Mouse (Mus musculus) intestine, postnatal 0 days (tissue): ENCODE data around the gene Nfkbie. TPM values are rescaled to one million over a fixed set of nuclear protein-coding genes. Genes with fewer than 3 reads are reported as not detected.

Source experiments
- ATAC-seq: fragments of 200-750 bp; cut with Nextera tagmentation; 2 replicates; pipeline ENCODE4 v1.8.0; 2017; ENCODE audit warnings: mild to moderate bottlenecking, moderate TSS enrichment, moderate library complexity
- H3K27ac ChIP-seq: fragments of 300-500 bp; sonication (generic); 2 replicates; pipeline ENCODE4 v1.5.1; 2014; ENCODE audit warnings: mild to moderate bottlenecking, low read depth, low read length, moderate library complexity
- H3K27me3 ChIP-seq: fragments of 300-500 bp; sonication (generic); replicated peaks from 2 replicates; pipeline ENCODE4 v1.6.1; 2014; ENCODE audit warnings: low read length, mixed read lengths; ENCODE audit not compliant: control insufficient read depth, insufficient read depth
- H3K36me3 ChIP-seq: fragments of 300-500 bp; sonication (generic); 2 replicates; pipeline ENCODE4 v1.6.1; 2014; ENCODE audit warnings: mild to moderate bottlenecking, moderate library complexity; ENCODE audit not compliant: control insufficient read depth, insufficient read depth
- H3K4me1 ChIP-seq: fragments of 300-500 bp; sonication (generic); replicated peaks from 2 replicates; pipeline ENCODE4 v1.6.1; 2014; ENCODE audit warnings: antibody characterized with exemption, low read length, mixed read lengths; ENCODE audit not compliant: control insufficient read depth, insufficient read depth
- H3K4me2 ChIP-seq: fragments of 300-500 bp; sonication (generic); replicated peaks from 2 replicates; pipeline ENCODE4 v1.6.1; 2014; ENCODE audit warnings: low read depth, mild to moderate bottlenecking, moderate library complexity
- H3K4me3 ChIP-seq: fragments of 300-500 bp; sonication (generic); 2 replicates; pipeline ENCODE4 v1.5.1; 2014; ENCODE audit warnings: low read depth, low read length
- H3K9ac ChIP-seq: fragments of 300-500 bp; sonication (generic); 2 replicates; pipeline ENCODE4 v1.6.1; 2014; ENCODE audit warnings: mild to moderate bottlenecking, low read depth, low read length
- H3K9me3 ChIP-seq: fragments of 300-500 bp; sonication (generic); 2 replicates; pipeline ENCODE4 v1.6.1; 2016; ENCODE audit warnings: mixed run types; ENCODE audit not compliant: control insufficient read depth
- CTCF ChIP-seq: sonication (generic); IDR thresholded peaks from 2 replicates; pipeline ENCODE4 v1.5.1; 2016; ENCODE audit warnings: low read depth, mild to moderate bottlenecking, control low read depth, antibody characterized with exemption, moderate library complexity
- WGBS: fragments of 180-500 bp; shearing (Covaris S2); extraction: QIAGEN DNeasy Blood & Tissue Kit; methylation state at CpG from one replicate; pipeline ENCODE4 v1.1.7; 2014; 5-methylcytosine and 5-hydroxymethylcytosine counted together
- polyA plus RNA-seq: library from polyadenylated mRNA; unstranded; fragments of >200 nt; fragmentation: Nextera tagmentation; extraction: Ambion mirVana; gene quantifications from 2 replicates; pipeline ENCODE4 v1.2.1, GENCODE M21; 2015

Gene Nfkbie
- 3.8 and 4.0 TPM in 2 replicates for polyA plus RNA-seq

GRCm38 (mm10) chr17:45555452-45556106 is at the start of gene Nfkbie:
Gene Nfkbie (plus strand): TSS chr17:45555703.
- Histone ChIP-seq H3K4me2 (peak within 1 kb of the TSS; percentile 94), H3K9me3 (no peaks in the 10 kb centered on the region), H3K9ac (peak within 1 kb of the TSS; percentile 62), H3K4me3 (peak within 1 kb of the TSS; percentile 65), H3K4me1 (peaks cover 3% of the 10 kb centered on the region; the same call in 1 of the 2 replicates), H3K36me3 (peaks cover 9% of the 10 kb centered on the region; the same call in 1 of the 2 replicates), H3K27ac (no peak within 1 kb of the TSS), H3K27me3 (peaks cover 16% of the 10 kb centered on the region)
- 0 out of 2 replicates have a peak, but pooled peaks have one; percentile 0 for TF ChIP-seq CTCF
- WGBS: under 1% methylated on average over 45 of the region's 45 CpGs
- peak; percentile 81 for ATAC-seq

DNA sequence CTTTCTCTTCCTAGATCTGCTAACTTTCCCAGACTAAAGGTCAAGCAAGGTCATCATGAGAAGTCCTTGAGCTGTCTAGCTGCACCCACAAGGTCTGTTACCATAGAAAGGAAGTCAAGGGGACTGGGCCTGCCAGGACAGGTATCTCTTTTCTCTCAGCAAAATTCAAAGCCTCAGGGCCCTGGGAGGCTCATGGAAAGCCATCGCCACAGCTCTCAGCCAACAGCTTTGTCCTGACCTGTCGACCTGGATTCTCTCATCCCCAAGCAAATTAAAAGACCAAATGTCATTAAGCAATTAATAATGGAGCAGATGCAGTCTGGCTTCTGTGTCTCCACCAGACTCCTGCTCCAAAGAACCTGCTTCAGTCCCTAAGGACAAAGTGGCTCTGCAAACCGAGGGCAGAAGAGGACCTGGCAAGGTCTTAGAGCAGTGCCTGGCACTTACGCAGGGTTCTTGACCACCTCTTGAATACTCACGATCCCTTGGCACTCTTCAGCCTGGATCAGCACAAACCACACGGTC is 49.5 kb upstream of the Nfkbie start:
- Histone ChIP-seq H3K9ac (no peak overlapping the region), H3K4me2 (peak overlapping the region; percentile 50; the same call in 1 of the 2 replicates)
- ATAC-seq: no peak

GRCm38 (mm10) chr17:45506700-45507189 is 48.8 kb upstream of the Nfkbie start, which contains the start of gene Aars2:
Gene Aars2 (plus strand): TSS chr17:45506841.
- Histone ChIP-seq H3K27me3 (no peaks in the 10 kb centered on the region), H3K9ac (peak within 1 kb of the TSS; percentile 56), H3K4me1 (no peaks in the 10 kb centered on the region), H3K9me3 (no peaks in the 10 kb centered on the region), H3K27ac (peak within 1 kb of the TSS; percentile 60; the same call in 1 of the 2 replicates), H3K36me3 (peaks cover 8% of the 10 kb centered on the region; the same call in 1 of the 2 replicates), H3K4me2 (peak within 1 kb of the TSS; percentile 50), H3K4me3 (peak within 1 kb of the TSS; percentile 82)
- under 1% methylated on average over 42 of the region's 42 CpGs for WGBS
- peak; percentile 94 for TF ChIP-seq CTCF
- ATAC-seq: peak; percentile 91

More for the DNA sequence above, 49.5 kb upstream of the Nfkbie start:
- Histone ChIP-seq H3K27ac (no peak overlapping the region), H3K36me3 (peaks cover 8% of the 10 kb centered on the region; the same call in 1 of the 2 replicates), H3K27me3 (no peaks in the 10 kb centered on the region), H3K9me3 (no peaks in the 10 kb centered on the region), H3K4me3 (no peak overlapping the region), H3K4me1 (no peaks in the 10 kb centered on the region)
- no peak for TF ChIP-seq CTCF
- WGBS: 74% methylated on average over 6 of the region's 6 CpGs

GRCm38 (mm10) chr17:45510871-45511270 is 44.6 kb upstream of the Nfkbie start:
- H3K4me3 ChIP-seq: no peak overlapping the region
- no peak overlapping the region for H3K27ac ChIP-seq
- TF ChIP-seq CTCF: no peak
- no peak overlapping the region for H3K9ac ChIP-seq
- ATAC-seq: no peak
- no peak overlapping the region for H3K4me2 ChIP-seq
- H3K9me3 ChIP-seq: no peaks in the 10 kb centered on the region
- H3K27me3 ChIP-seq: no peaks in the 10 kb centered on the region
- peaks cover 10% of the 10 kb centered on the region; the same call in 1 of the 2 replicates for H3K36me3 ChIP-seq
- 84% methylated on average over 4 of the region's 4 CpGs for WGBS
- no peaks in the 10 kb centered on the region for H3K4me1 ChIP-seq

- ATAC-seq: no peak
These were observed 43.7 kb upstream of the Nfkbie start for GRCm38 (mm10) chr17:45511757-45512156.

DNA sequence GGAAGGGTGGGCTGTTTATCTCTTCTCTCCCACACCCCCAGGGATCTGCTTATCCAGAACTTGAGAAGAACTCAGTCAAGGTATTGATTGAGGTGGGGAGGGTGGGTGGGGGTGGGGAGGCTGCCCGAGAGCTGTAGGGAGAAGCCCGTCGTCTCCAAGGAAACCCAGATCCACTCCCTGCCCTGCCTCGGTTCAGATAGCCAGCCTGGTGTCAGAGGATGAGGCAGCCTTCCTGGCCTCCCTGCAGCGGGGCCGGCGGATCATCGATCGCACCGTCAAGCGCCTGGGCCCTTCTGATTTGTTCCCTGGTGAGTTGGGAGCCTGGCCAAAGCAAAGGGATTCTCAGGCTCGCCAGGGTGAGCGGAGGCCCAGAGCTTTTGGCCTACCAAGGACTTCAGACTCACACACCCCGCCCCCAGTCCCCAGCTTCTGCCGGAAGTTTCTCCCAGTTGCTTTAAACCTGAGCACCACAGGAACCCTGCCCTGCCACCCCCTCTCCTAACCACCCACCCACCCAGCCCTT is 40.2 kb upstream of the Nfkbie start:
- 54% methylated on average over 15 of the region's 15 CpGs for WGBS
- Histone ChIP-seq H3K27me3 (no peaks in the 10 kb centered on the region), H3K9ac (no peak overlapping the region), H3K4me2 (no peak overlapping the region), H3K27ac (no peak overlapping the region), H3K4me1 (no peaks in the 10 kb centered on the region), H3K4me3 (no peak overlapping the region), H3K9me3 (no peaks in the 10 kb centered on the region), H3K36me3 (peaks cover 16% of the 10 kb centered on the region; the same call in 1 of the 2 replicates)
- TF ChIP-seq CTCF: no peak
- ATAC-seq: peak; percentile 35; the same call in 1 of the 2 replicates

More at GRCm38 (mm10) chr17:45511757-45512156, 43.7 kb upstream of the Nfkbie start:
- Histone ChIP-seq H3K4me2 (no peak overlapping the region), H3K4me1 (no peaks in the 10 kb centered on the region), H3K27ac (no peak overlapping the region), H3K9me3 (no peaks in the 10 kb centered on the region), H3K36me3 (peaks cover 12% of the 10 kb centered on the region; the same call in 1 of the 2 replicates), H3K9ac (no peak overlapping the region), H3K4me3 (no peak overlapping the region), H3K27me3 (no peaks in the 10 kb centered on the region)
- no peak for TF ChIP-seq CTCF
- 91% methylated on average over 4 of the region's 4 CpGs for WGBS
